Mouse (Mus musculus) frontal cortex, postnatal 36 days (tissue): ENCODE data around the gene Efr3b.

Source experiments
- DNase-seq, 2 experiments: peaks; one replicate each; pipeline ENCODE4 v3.0.0; 2022; ENCODE audit warnings: low spot score in 2 of 2

Gene Efr3b

GRCm38 (mm10) chr12:4038061-4039041, at the start of gene Efr3b:
Gene Efr3b (minus strand): TSS chr12:4038915.
- DNase-seq: peak; percentile 83 to 86

- DNase-seq: no peak
These were observed 44.7 kb upstream of the Efr3b start for GRCm38 (mm10) chr12:4083441-4083840.

- DNase-seq: peak; percentile 97 to 98
These were observed 43.7 kb upstream of the Efr3b start, which contains the start of gene Dnajc27 for GRCm38 (mm10) chr12:4082132-4083001. Gene Dnajc27 (plus strand): TSS chr12:4082583.

GRCm38 (mm10) chr12:4080311-4080710, 41.6 kb upstream of the Efr3b start:
- DNase-seq: peak; percentile 90 to 91

- DNase-seq: peak in 1 of 2 experiments; percentile 43
These were observed 39.4 kb upstream of the Efr3b start for GRCm38 (mm10) chr12:4078069-4078468.

- no peak for DNase-seq
These were observed 37.7 kb upstream of the Efr3b start for GRCm38 (mm10) chr12:4076383-4076782.

GRCm38 (mm10) chr12:4075407-4075806, 36.7 kb upstream of the Efr3b start:
- DNase-seq: no peak

- DNase-seq: no peak
These were observed 33.0 kb upstream of the Efr3b start for GRCm38 (mm10) chr12:4071671-4072070.

- no peak for DNase-seq
These were observed 29.8 kb upstream of the Efr3b start for GRCm38 (mm10) chr12:4068551-4068950.

- DNase-seq: peak; percentile 69
These were observed 28.2 kb upstream of the Efr3b start for GRCm38 (mm10) chr12:4066681-4067459.

- no peak for DNase-seq
These were observed 27.2 kb upstream of the Efr3b start for GRCm38 (mm10) chr12:4065944-4066343.

- DNase-seq: no peak
These were observed 26.8 kb upstream of the Efr3b start for GRCm38 (mm10) chr12:4065498-4065897.

GRCm38 (mm10) chr12:4059683-4060082, 21.0 kb upstream of the Efr3b start:
- no peak for DNase-seq

- DNase-seq: no peak
These were observed 19.6 kb upstream of the Efr3b start for GRCm38 (mm10) chr12:4058321-4058720.

GRCm38 (mm10) chr12:4054845-4055244, 16.1 kb upstream of the Efr3b start:
- DNase-seq: no peak

- DNase-seq: no peak
These were observed 14.9 kb upstream of the Efr3b start for GRCm38 (mm10) chr12:4053643-4054042.

- DNase-seq: no peak
These were observed 12.2 kb upstream of the Efr3b start for GRCm38 (mm10) chr12:4050861-4051425.

- no peak for DNase-seq
These were observed 9.3 kb upstream of the Efr3b start for GRCm38 (mm10) chr12:4048031-4048430.

GRCm38 (mm10) chr12:4045992-4046391, 7.3 kb upstream of the Efr3b start:
- DNase-seq: no peak

GRCm38 (mm10) chr12:4042411-4042810, 3.7 kb upstream of the Efr3b start:
- no peak for DNase-seq

GRCm38 (mm10) chr12:4039046-4039445, 331 bp upstream of the Efr3b start:
- DNase-seq: no peak
